Mouse (Mus musculus) gastrocnemius, postnatal 36 days (tissue): ENCODE data around the gene Fam234b. TPM values are rescaled to one million over a fixed set of nuclear protein-coding genes. Genes with fewer than 3 reads are reported as not detected.

Experiments
- DNase-seq, 2 experiments: peaks; one replicate each; pipeline ENCODE4 v3.0.0; 2022
- intact Hi-C: fragments of 180-260 bp; cut with DNase I; formaldehyde crosslinking; loops from one replicate; pipeline ENCODE4 v1.15.1; 2025
- total RNA-seq, 2 experiments: library from RNA; stranded (reverse); gene quantifications; 2 replicates each; pipeline ENCODE4 v1.2.3; 2021

The Fam234b gene
- total RNA-seq, 2 experiments from 2014 or later: 2.4 to 4.3 TPM

- intact Hi-C loops: no loop called here
- no peak for DNase-seq
Measured at GRCm38 (mm10) chr6:135177271-135177670, 20.5 kb upstream of the Fam234b start.

GRCm38 (mm10) chr6:135178599-135178998 lies 19.2 kb upstream of the Fam234b start:
- intact Hi-C loops: no loop called here
- DNase-seq: no peak

- intact Hi-C loops: no loop called here
Measured at GRCm38 (mm10) chr6:135182925-135183324, 14.9 kb upstream of the Fam234b start.

GRCm38 (mm10) chr6:135183961-135184360 lies 13.8 kb upstream of the Fam234b start:
- intact Hi-C loops: no loop called here
- DNase-seq: no peak

More at GRCm38 (mm10) chr6:135182925-135183324, 14.9 kb upstream of the Fam234b start:
- DNase-seq: no peak

GRCm38 (mm10) chr6:135187076-135187917 lies 10.5 kb upstream of the Fam234b start:
- intact Hi-C loops: no loop called here
- DNase-seq: no peak

GRCm38 (mm10) chr6:135188629-135189028 lies 9.1 kb upstream of the Fam234b start:
- intact Hi-C loops: no loop called here

GRCm38 (mm10) chr6:135190122-135190521 lies 7.7 kb upstream of the Fam234b start:
- DNase-seq: no peak
- intact Hi-C loops: no loop called here

More at GRCm38 (mm10) chr6:135188629-135189028, 9.1 kb upstream of the Fam234b start:
- DNase-seq: no peak

- intact Hi-C loops: no loop called here
- DNase-seq: no peak
Measured at GRCm38 (mm10) chr6:135191906-135192305, 5.9 kb upstream of the Fam234b start.

GRCm38 (mm10) chr6:135192993-135193392 lies 4.8 kb upstream of the Fam234b start:
- no peak for DNase-seq
- intact Hi-C loops: no loop called here

GRCm38 (mm10) chr6:135193733-135194132 lies 4.0 kb upstream of the Fam234b start:
- intact Hi-C loops: no loop called here
- DNase-seq: no peak

- DNase-seq: no peak
- intact Hi-C loops: no loop called here
Measured at GRCm38 (mm10) chr6:135194907-135195306, 2.9 kb upstream of the Fam234b start.

- no peak for DNase-seq
- intact Hi-C loops: no loop called here
Measured at GRCm38 (mm10) chr6:135196707-135197106, 1.1 kb upstream of the Fam234b start.

- intact Hi-C loops: no loop called here
- no peak for DNase-seq
Measured at GRCm38 (mm10) chr6:135197446-135197845, 331 bp upstream of the Fam234b start.

GRCm38 (mm10) chr6:135198726-135199125 lies 949 bp downstream of the Fam234b start:
- intact Hi-C loops: no loop called here
- DNase-seq: no peak

- intact Hi-C loops: no loop called here
- DNase-seq: no peak
Measured at GRCm38 (mm10) chr6:135200122-135200957, 2.6 kb downstream of the Fam234b start.

- intact Hi-C loops: no loop called here
- DNase-seq: no peak
Measured at GRCm38 (mm10) chr6:135202668-135203067, 4.9 kb downstream of the Fam234b start.

- no peak for DNase-seq
- intact Hi-C loops: no loop called here
Measured at GRCm38 (mm10) chr6:135203737-135204136, 6.0 kb downstream of the Fam234b start.

- intact Hi-C loops: no loop called here
Measured at GRCm38 (mm10) chr6:135204869-135205268, 7.1 kb downstream of the Fam234b start.

GRCm38 (mm10) chr6:135205802-135206201 lies 8.0 kb downstream of the Fam234b start:
- DNase-seq: no peak
- intact Hi-C loops: no loop called here

More at GRCm38 (mm10) chr6:135204869-135205268, 7.1 kb downstream of the Fam234b start:
- no peak for DNase-seq

GRCm38 (mm10) chr6:135206909-135207308 lies 9.1 kb downstream of the Fam234b start:
- intact Hi-C loops: no loop called here
- no peak for DNase-seq

GRCm38 (mm10) chr6:135211169-135211568 lies 13.4 kb downstream of the Fam234b start:
- no peak for DNase-seq
- intact Hi-C loops: no loop called here
